Mouse (Mus musculus) adrenal gland, postnatal 4 days (tissue): ENCODE data around the gene Elmo1. TPM values are rescaled to one million over a fixed set of nuclear protein-coding genes. Genes with fewer than 3 reads are reported as not detected.

ENCODE experiments used
- DNase-seq, 2 experiments: peaks; one replicate each; pipeline ENCODE4 v3.0.0; 2021 to 2022; ENCODE audit warnings: low spot score in 2 of 2, mixed read lengths in 2 of 2
- total RNA-seq, 2 experiments: library from RNA; stranded (reverse); gene quantifications; 2 replicates each; pipeline ENCODE4 v1.2.3; 2021

The Elmo1 gene
- total RNA-seq, 2 experiments from 2014 or later = 26.2 to 28.2 TPM

- DNase-seq = no peak
Observed at GRCm38 (mm10) chr13:20254911-20255310, 164.5 kb downstream of the Elmo1 start.

- DNase-seq = no peak
Observed at GRCm38 (mm10) chr13:20255380-20255779, 165.0 kb downstream of the Elmo1 start.

- DNase-seq = no peak
Observed at GRCm38 (mm10) chr13:20256613-20257012, 166.2 kb downstream of the Elmo1 start.

- DNase-seq = no peak
Observed at GRCm38 (mm10) chr13:20257562-20258525, 167.4 kb downstream of the Elmo1 start.

GRCm38 (mm10) chr13:20263173-20263572, 172.8 kb downstream of the Elmo1 start:
- DNase-seq = no peak

- no peak for DNase-seq
Observed at GRCm38 (mm10) chr13:20270148-20270547, 179.8 kb downstream of the Elmo1 start.

- no peak for DNase-seq
Observed at GRCm38 (mm10) chr13:20271799-20272198, 181.4 kb downstream of the Elmo1 start.

- DNase-seq = no peak
Observed at GRCm38 (mm10) chr13:20272562-20272961, 182.2 kb downstream of the Elmo1 start.

GRCm38 (mm10) chr13:20279889-20280288, 189.5 kb downstream of the Elmo1 start:
- DNase-seq = no peak

GRCm38 (mm10) chr13:20283891-20284290, 193.5 kb downstream of the Elmo1 start:
- DNase-seq = no peak

GRCm38 (mm10) chr13:20286680-20287079, 196.3 kb downstream of the Elmo1 start:
- no peak for DNase-seq

- no peak for DNase-seq
Observed at GRCm38 (mm10) chr13:20288393-20288792, 198.0 kb downstream of the Elmo1 start.

- DNase-seq = no peak
Observed at GRCm38 (mm10) chr13:20290412-20290811, 200.0 kb downstream of the Elmo1 start.

GRCm38 (mm10) chr13:20292348-20292747, 202.0 kb downstream of the Elmo1 start:
- DNase-seq = no peak

GRCm38 (mm10) chr13:20295278-20295970, 205.0 kb downstream of the Elmo1 start:
- no peak for DNase-seq

GRCm38 (mm10) chr13:20297841-20298240, 207.4 kb downstream of the Elmo1 start:
- peak in 1 of 2 experiments; percentile 18 for DNase-seq

- DNase-seq = no peak
Observed at GRCm38 (mm10) chr13:20299424-20299823, 209.0 kb downstream of the Elmo1 start.

GRCm38 (mm10) chr13:20300052-20300564, 209.7 kb downstream of the Elmo1 start:
- DNase-seq = no peak

- no peak for DNase-seq
Observed at GRCm38 (mm10) chr13:20300626-20301025, 210.2 kb downstream of the Elmo1 start.

- DNase-seq = no peak
Observed at GRCm38 (mm10) chr13:20301760-20302159, 211.4 kb downstream of the Elmo1 start.

- no peak for DNase-seq
Observed at GRCm38 (mm10) chr13:20305621-20306020, 215.2 kb downstream of the Elmo1 start.
